Mouse (Mus musculus) testis, adult 2 months (tissue): ENCODE measurements around the gene Lrig3. TPM values are rescaled to one million over a fixed set of nuclear protein-coding genes. Genes with fewer than 3 reads are reported as not detected.
A peak's percentile ranks its signal among the peaks of the same experiment; 100 is the strongest.

Experiments used
- H3K27ac ChIP-seq: fragments of 200-500 bp; 2 replicates; pipeline ENCODE4 v1.5.1; 2012; ENCODE audit warnings: low read depth, low read length; ENCODE audit not compliant: control insufficient read depth, insufficient read depth
- H3K27me3 ChIP-seq: fragments of 200-500 bp; 2 replicates; pipeline ENCODE4 v1.6.1; 2012; ENCODE audit warnings: mild to moderate bottlenecking, low read length, moderate library complexity; ENCODE audit not compliant: control insufficient read depth, insufficient read depth
- H3K36me3 ChIP-seq: fragments of 200-500 bp; 2 replicates; pipeline ENCODE4 v1.6.1; 2012; ENCODE audit warnings: mild to moderate bottlenecking, low read length; ENCODE audit not compliant: control insufficient read depth, insufficient read depth
- H3K4me1 ChIP-seq: fragments of 200-500 bp; 2 replicates; pipeline ENCODE4 v1.6.1; 2012; ENCODE audit warnings: low read length; ENCODE audit not compliant: control insufficient read depth, insufficient read depth
- H3K4me3 ChIP-seq: fragments of 200-500 bp; 2 replicates; pipeline ENCODE4 v1.5.1; 2012; ENCODE audit warnings: low read depth, mild to moderate bottlenecking, low read length, moderate library complexity, mixed read lengths; ENCODE audit not compliant: control insufficient read depth
- CTCF ChIP-seq: fragments of 200-500 bp; IDR thresholded peaks from 2 replicates; pipeline ENCODE4 v1.5.1; 2012; ENCODE audit warnings: low read depth, mild to moderate bottlenecking, inconsistent platforms, low read length, moderate library complexity; ENCODE audit not compliant: control insufficient read depth, insufficient read depth, insufficient replicate concordance
- POLR2A ChIP-seq: fragments of 200-500 bp; IDR thresholded peaks from 2 replicates; pipeline ENCODE4 v1.6.1; 2012; ENCODE audit warnings: low read depth, mild to moderate bottlenecking, inconsistent platforms, low read length, moderate library complexity; ENCODE audit not compliant: control insufficient read depth
- polyA plus RNA-seq: library from polyadenylated mRNA; depleted of rRNA; stranded (reverse); fragments of >200 nt; gene quantifications from 2 replicates; pipeline ENCODE4 v1.2.3, GENCODE M21; 2012

Gene Lrig3
- polyA plus RNA-seq, 1 experiment, result 2.2 TPM

DNA sequence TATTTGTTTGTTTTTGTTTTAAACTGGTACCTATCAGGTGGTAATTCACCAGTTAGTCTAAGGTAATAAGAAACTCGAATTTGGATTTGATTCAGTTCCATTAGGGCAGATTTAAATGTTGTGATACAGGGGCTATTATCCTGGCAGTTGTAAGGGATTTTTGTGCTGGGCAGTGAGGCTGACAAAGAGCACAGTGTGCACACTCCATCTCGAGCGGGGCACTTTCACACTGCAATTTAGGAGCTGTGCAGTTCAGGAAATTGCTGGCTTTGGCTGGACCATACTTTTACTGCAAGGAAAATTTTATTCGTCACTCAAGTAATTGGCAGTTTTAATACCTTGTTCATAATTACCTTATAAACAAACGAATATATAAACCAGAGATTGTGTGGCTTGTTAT lies 24.4 kb downstream of the Lrig3 start:
- Histone ChIP-seq H3K27me3 (no peaks in the 10 kb centered on the region), H3K4me3 (no peak overlapping the region), H3K36me3 (no peaks in the 10 kb centered on the region), H3K27ac (no peak overlapping the region), H3K4me1 (no peaks in the 10 kb centered on the region; the same call in 1 of the 2 replicates)
- TF ChIP-seq CTCF (no peak), POLR2A (no peak)

DNA sequence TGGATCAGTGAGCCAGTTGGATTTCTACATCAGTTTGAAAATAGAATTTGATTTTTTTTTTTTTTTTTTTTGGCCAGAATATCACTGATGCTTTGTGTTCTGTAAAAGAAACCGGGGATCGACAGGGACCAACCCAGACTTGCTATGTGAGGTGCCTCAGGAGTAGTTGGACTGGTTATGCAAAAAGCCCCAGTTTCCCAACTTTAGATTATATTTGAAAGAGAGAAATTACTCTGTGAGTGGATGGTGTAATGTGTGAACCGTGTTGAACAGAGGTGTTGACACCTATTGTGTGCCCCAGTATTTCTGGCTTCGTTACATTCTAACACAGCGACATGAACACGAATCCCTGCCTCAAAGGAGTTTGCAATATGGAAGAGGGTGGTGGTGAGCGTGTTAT lies 25.9 kb downstream of the Lrig3 start:
- no peaks in the 10 kb centered on the region; the same call in 1 of the 2 replicates for H3K4me1 ChIP-seq
- no peaks in the 10 kb centered on the region for H3K27me3 ChIP-seq
- no peaks in the 10 kb centered on the region for H3K36me3 ChIP-seq
- no peak for TF ChIP-seq CTCF
- no peak for TF ChIP-seq POLR2A
- H3K4me3 ChIP-seq, result no peak overlapping the region
- no peak overlapping the region for H3K27ac ChIP-seq

DNA sequence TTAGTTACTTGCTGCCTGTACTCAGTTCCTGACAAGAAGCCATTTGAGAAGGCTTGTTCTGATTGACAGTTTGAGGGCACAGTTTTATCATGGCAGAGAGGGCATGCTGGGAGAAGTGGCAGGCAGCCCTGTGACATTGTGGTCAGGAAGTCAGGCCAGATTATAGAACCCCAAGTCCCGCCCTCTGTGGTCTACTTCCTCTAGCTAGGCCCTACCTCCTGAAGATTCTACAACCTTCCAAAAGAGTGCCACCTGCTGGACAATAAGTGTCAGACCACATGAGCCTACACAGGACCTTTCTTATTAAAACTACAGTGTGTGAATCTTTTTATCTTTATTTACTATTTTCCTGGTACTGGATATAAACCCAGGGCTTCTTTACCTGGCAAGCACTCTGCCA lies 28.9 kb downstream of the Lrig3 start:
- Histone ChIP-seq H3K4me1 (no peaks in the 10 kb centered on the region; the same call in 1 of the 2 replicates), H3K4me3 (no peak overlapping the region), H3K27ac (no peak overlapping the region), H3K27me3 (no peaks in the 10 kb centered on the region), H3K36me3 (no peaks in the 10 kb centered on the region)
- TF ChIP-seq POLR2A, result no peak
- TF ChIP-seq CTCF, result peak; percentile 17; the same call in 1 of the 2 replicates

DNA sequence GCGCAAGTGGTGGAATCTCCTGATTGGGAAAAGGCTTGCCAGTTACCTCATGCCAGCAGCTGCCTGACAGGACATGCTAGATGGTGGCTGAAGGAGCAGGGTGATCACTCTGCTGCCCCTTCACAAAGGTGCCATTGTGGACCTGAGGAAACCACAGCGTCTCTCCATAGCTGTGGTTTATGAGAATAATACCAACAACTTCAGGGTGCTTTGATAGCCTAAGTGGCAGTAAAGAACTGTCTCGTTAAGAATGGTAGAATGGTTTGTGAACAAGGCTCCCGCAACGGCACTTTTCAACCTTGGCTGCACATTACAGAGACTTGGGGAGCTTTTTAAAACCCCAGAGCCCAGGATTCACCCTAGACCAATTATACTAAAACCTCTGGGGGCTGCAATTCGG lies 29.7 kb downstream of the Lrig3 start:
- Histone ChIP-seq H3K4me3 (no peak overlapping the region), H3K36me3 (no peaks in the 10 kb centered on the region), H3K27me3 (no peaks in the 10 kb centered on the region), H3K4me1 (no peaks in the 10 kb centered on the region; the same call in 1 of the 2 replicates), H3K27ac (no peak overlapping the region)
- TF ChIP-seq CTCF (no peak), POLR2A (no peak)

DNA sequence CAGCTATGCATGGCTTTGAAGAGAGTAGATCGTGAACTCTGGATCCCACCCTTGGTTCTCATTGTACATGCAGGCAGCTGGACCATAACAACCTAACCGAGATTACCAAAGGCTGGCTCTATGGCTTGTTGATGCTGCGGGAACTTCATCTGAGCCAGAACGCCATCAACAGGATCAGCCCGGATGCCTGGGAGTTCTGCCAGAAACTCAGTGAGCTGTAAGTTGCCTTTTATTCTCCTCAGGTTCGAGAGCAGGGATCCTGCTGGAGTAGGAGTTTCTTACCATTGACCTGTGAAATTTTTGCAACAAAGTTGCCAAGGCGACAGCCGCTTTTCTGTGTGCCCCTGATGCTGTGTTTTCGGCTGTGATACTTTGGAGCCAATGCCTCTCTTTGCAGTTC lies 31.0 kb downstream of the Lrig3 start:
- Histone ChIP-seq H3K27ac (no peak overlapping the region), H3K4me1 (no peaks in the 10 kb centered on the region; the same call in 1 of the 2 replicates), H3K36me3 (no peaks in the 10 kb centered on the region), H3K4me3 (no peak overlapping the region), H3K27me3 (no peaks in the 10 kb centered on the region)
- TF ChIP-seq POLR2A, result no peak
- no peak for TF ChIP-seq CTCF

DNA sequence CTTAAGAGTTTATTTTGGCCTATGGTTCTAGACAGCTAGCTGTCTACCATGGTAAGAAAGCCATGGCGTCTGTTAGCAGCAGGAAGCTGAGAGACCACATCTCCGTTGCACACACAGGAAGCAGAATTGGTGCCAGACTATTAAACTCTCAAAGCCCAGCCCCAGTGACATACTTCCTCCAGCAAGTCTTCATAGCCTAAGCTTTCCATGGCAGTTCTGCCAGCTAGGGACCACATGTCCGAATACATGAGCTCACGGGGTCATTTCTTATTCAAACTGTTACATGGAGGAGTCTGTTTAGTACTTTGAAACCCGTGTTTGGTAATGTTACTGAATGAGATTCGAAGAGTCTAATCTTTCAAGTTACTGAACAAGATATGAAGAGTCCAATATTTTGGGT lies 33.6 kb downstream of the Lrig3 start:
- H3K27ac ChIP-seq, result no peak overlapping the region
- no peaks in the 10 kb centered on the region; the same call in 1 of the 2 replicates for H3K4me1 ChIP-seq
- no peaks in the 10 kb centered on the region for H3K27me3 ChIP-seq
- no peak overlapping the region for H3K4me3 ChIP-seq
- TF ChIP-seq POLR2A, result no peak
- no peak for TF ChIP-seq CTCF
- H3K36me3 ChIP-seq, result no peaks in the 10 kb centered on the region

DNA sequence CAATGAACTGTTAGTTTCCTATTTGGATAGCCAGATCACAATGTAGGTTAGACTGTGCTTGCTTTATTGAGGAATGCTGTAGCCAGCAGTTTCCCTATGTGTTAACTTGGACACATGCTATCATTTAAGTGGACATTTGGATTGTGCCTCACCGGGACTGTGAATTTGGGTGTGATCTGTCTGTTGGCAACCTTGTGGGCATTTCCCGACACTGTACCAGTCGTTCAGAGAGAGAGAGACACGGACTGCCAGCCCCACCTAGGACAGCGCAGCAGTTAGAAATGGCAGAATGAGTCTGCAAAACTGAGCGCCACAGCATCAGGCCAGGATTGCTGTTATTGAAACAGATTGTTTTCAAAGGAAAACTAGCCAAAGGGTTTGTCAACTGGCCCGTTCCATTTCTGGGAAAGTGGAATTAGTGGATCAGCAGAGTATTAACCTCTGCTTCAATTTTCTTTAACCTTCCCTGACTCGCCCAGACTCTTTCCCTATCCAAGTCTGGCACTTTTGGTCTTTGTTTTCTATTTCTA lies 35.0 kb downstream of the Lrig3 start:
- TF ChIP-seq POLR2A (no peak), CTCF (no peak)
- no peaks in the 10 kb centered on the region for H3K36me3 ChIP-seq
- H3K27ac ChIP-seq, result no peak overlapping the region
- no peak overlapping the region for H3K4me3 ChIP-seq
- H3K4me1 ChIP-seq, result no peaks in the 10 kb centered on the region
- H3K27me3 ChIP-seq, result no peaks in the 10 kb centered on the region

DNA sequence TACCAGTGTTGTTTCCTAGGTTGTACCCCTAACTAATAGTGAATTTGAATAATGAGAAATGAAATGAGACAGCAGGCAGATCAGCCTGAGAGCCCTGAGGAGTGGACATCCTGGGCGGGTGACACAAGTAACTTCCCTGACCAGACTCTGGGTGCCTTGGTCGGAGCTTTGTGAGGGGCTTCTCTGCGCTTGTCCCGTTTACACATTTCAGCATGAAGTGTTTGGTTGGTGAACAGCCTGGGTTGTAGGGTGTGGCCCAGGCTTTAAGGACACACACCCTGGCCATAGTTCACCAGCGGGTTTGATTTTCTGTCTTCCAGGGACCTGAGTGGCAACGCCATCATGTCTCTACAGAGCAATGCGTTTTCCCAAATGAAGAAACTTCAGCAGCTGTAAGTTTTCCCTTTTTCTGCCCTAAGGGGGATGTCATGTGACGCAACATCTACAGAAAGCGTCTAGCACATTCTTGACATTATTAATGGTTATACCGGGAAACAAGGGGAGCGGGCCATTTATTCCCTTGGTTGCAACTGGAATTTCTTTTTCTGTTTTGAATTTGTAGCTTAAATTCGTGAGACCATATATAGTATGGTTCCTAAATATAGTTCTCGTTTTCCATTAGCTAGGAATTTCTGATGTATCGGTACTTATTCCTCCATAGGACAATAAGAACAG lies 36.2 kb downstream of the Lrig3 start:
- H3K4me3 ChIP-seq, result no peak overlapping the region
- H3K27me3 ChIP-seq, result no peaks in the 10 kb centered on the region
- H3K27ac ChIP-seq, result no peak overlapping the region
- H3K4me1 ChIP-seq, result no peaks in the 10 kb centered on the region
- TF ChIP-seq CTCF (no peak), POLR2A (no peak)
- H3K36me3 ChIP-seq, result no peaks in the 10 kb centered on the region
